8 mouse cellular contexts compared by ENCODE assay signal in the genomic region with DNA sequence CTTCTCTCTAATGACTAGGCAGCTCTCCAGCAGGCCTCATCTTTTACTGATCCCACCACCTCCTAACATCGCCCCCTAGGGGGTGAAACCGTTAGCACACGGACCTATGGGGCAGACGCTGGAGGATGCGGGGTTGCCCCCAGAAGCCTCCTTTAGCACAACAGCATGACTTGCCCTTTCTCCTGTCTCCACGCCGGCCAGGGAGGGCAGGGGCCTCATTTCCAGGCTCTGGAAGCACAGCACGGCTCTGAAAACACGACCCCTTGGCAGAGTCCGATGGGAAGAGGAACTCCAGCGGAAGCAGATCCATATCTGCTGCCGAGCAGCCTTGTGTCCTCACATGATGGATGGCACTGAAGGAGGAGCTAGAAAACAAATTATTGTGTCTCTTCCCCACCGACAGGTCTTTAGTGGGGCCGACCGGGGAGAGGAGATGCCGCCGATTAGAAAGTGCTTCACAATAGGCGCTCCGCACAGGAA.
DNase-seq lines count a peak whose midpoint lies in the region; ATAC-seq and TF ChIP-seq lines count a peak whose summit lies in the region.

No protein-coding gene starts in this region.

- no peaks in the 10 kb centered on the region for H3K9me3 ChIP-seq in intestine, embryonic 16.5 days (ENCODE audit: control insufficient read depth, low read length)
- H3K9me3 ChIP-seq in stomach, postnatal 0 days (ENCODE audit: control insufficient read depth, low read length) = no peaks in the 10 kb centered on the region

- peak overlapping the region; percentile 43 for H3K4me2 ChIP-seq in intestine, embryonic 16.5 days (ENCODE audit: low read depth, low read length)
- peak overlapping the region; percentile 47 for H3K4me2 ChIP-seq in stomach, postnatal 0 days (replicated peaks; ENCODE audit: low read depth)

- H3K9ac ChIP-seq in heart, adult 2 months (ENCODE audit: low read depth, low read length) = peak overlapping the region; percentile 51
- H3K9ac ChIP-seq in intestine, embryonic 16.5 days (ENCODE audit: low read depth, low read length) = peak overlapping the region; percentile 46
- no peak overlapping the region for H3K9ac ChIP-seq in stomach, postnatal 0 days (ENCODE audit: low read length)

- H3K4me3 ChIP-seq in heart, adult 2 months = peak overlapping the region; percentile 47
- H3K4me3 ChIP-seq in intestine, embryonic 16.5 days (ENCODE audit: low read length) = peak overlapping the region; percentile 28
- peak overlapping the region; percentile 11 for H3K4me3 ChIP-seq in lung, adult 2 months (replicated peaks; ENCODE audit: extremely low read depth, low read depth, low read length)
- peak overlapping the region; percentile 6; the same call in 1 of the 2 replicates for H3K4me3 ChIP-seq in stomach, postnatal 0 days (ENCODE audit: low read depth, low read length)

- H3K36me3 ChIP-seq in heart, adult 2 months (ENCODE audit: control insufficient read depth, insufficient read depth, low read length) = no peaks in the 10 kb centered on the region
- no peaks in the 10 kb centered on the region for H3K36me3 ChIP-seq in intestine, embryonic 16.5 days (ENCODE audit: control insufficient read depth, insufficient read depth, low read length)
- no peaks in the 10 kb centered on the region for H3K36me3 ChIP-seq in stomach, postnatal 0 days (ENCODE audit: control insufficient read depth, insufficient read depth, low read length)

- no peak for TF ChIP-seq POLR2A in heart, adult 2 months (IDR thresholded peaks at IDR 0.05; ENCODE audit: insufficient read depth, low read depth, low read length)
- TF ChIP-seq POLR2A in lung, adult 2 months (IDR thresholded peaks at IDR 0.05; ENCODE audit: borderline replicate concordance, extremely low read depth, low read depth, low read length) = no peak

- peak overlapping the region; percentile 81 for H3K27ac ChIP-seq in heart, adult 2 months
- H3K27ac ChIP-seq in intestine, embryonic 16.5 days (ENCODE audit: low read length) = no peak overlapping the region
- H3K27ac ChIP-seq in stomach, postnatal 0 days (replicated peaks) = no peak overlapping the region

- no peak for ATAC-seq in intestine, embryonic 16.5 days
- ATAC-seq in stomach, postnatal 0 days (ENCODE audit: low FRiP score, low TSS enrichment) = no peak
- no peak for ATAC-seq in activated CD4-positive, CD25-positive, alpha-beta regulatory T cell, adult 4 months

- H3K27me3 ChIP-seq in heart, adult 2 months (ENCODE audit: control insufficient read depth, insufficient read depth, low read length) = no peaks in the 10 kb centered on the region
- H3K27me3 ChIP-seq in intestine, embryonic 16.5 days (replicated peaks; ENCODE audit: control insufficient read depth, insufficient read depth, low read length) = peaks cover 6% of the 10 kb centered on the region; the same call in 1 of the 2 replicates
- H3K27me3 ChIP-seq in stomach, postnatal 0 days (ENCODE audit: control insufficient read depth, insufficient read depth, low read length) = no peaks in the 10 kb centered on the region

- peak; percentile 16 for DNase-seq in right cerebral cortex, postnatal 4 days
- DNase-seq in right cerebral cortex, postnatal 14 days = no peak
- DNase-seq in heart, adult 2 months = peak; percentile 59 to 73
- peak; percentile 70 for DNase-seq in lung, adult 2 months
- peak; percentile 21 for DNase-seq in stomach, postnatal 0 days (ENCODE audit: low spot score)
- no peak for DNase-seq in natural killer cell, adult 2 months (ENCODE audit: low spot score in 2 of 2)

- peak; percentile 84 for TF ChIP-seq CTCF in heart, adult 2 months (IDR thresholded peaks at IDR 0.05)
- TF ChIP-seq CTCF in lung, adult 2 months (IDR thresholded peaks at IDR 0.05; ENCODE audit: insufficient read depth, low read length) = peak; percentile 41
- TF ChIP-seq CTCF in stomach, postnatal 0 days (IDR thresholded peaks at IDR 0.05; ENCODE audit: low read depth) = peak; percentile 59

- H3K79me2 ChIP-seq in heart, adult 2 months (replicated peaks; ENCODE audit: control insufficient read depth, insufficient read depth, low read length) = no peaks in the 10 kb centered on the region; the same call in 1 of the 2 replicates

- no peaks in the 10 kb centered on the region; the same call in 1 of the 2 replicates for H3K4me1 ChIP-seq in heart, adult 2 months (ENCODE audit: control insufficient read depth, insufficient read depth, low read length)
- H3K4me1 ChIP-seq in intestine, embryonic 16.5 days (ENCODE audit: control insufficient read depth, insufficient read depth, low read length) = peaks cover 9% of the 10 kb centered on the region
- peaks cover 5% of the 10 kb centered on the region; the same call in 1 of the 2 replicates for H3K4me1 ChIP-seq in lung, adult 2 months (ENCODE audit: control insufficient read depth, insufficient read depth, low read length)
- H3K4me1 ChIP-seq in stomach, postnatal 0 days (replicated peaks; ENCODE audit: control insufficient read depth, insufficient read depth) = 0 out of 2 replicates have a peak, but pooled peaks cover 2% of the 10 kb centered on the region

- 6% methylated on average over 19 of the region's 19 CpGs for WGBS in heart, adult 2 months
- 24% methylated on average over 19 of the region's 19 CpGs for WGBS in intestine, embryonic 16.5 days
- WGBS in lung, adult 2 months = 12% methylated on average over 19 of the region's 19 CpGs
- WGBS in stomach, postnatal 0 days = 17% methylated on average over 19 of the region's 19 CpGs

- TF ChIP-seq EP300 in heart, adult 2 months (IDR thresholded peaks at IDR 0.05; ENCODE audit: insufficient read depth, low read depth, low read length) = no peak
- TF ChIP-seq EP300 in stomach, postnatal 0 days (optimal IDR thresholded peaks at IDR 0.05) = no peak

- intact Hi-C loops in heart, adult 2 months (cut with DNase I) = loop anchor here (2.0 to 5.0 kb wide), 5 partner anchors 24 to 435 kb away; no protein-coding TSS in a partner anchor

Comparison
In these comparisons a context has a peak if more than half of its experiments do, and no peak if none do; other contexts are left out.
1. DNase-seq: peak in right cerebral cortex, postnatal 4 days (single experiment), heart, adult 2 months (2 of 2), lung, adult 2 months (single experiment) and stomach, postnatal 0 days (single experiment); none in right cerebral cortex, postnatal 14 days (single experiment) and natural killer cell, adult 2 months (0 of 2).
2. Peak in every context shown above with its lines, with median percentiles within 50 percentile points of each other: H3K4me3 ChIP-seq and CTCF ChIP-seq.